Mouse (Mus musculus): ENCODE measurements around the gene Cltrn.

Cltrn gene

DNA sequence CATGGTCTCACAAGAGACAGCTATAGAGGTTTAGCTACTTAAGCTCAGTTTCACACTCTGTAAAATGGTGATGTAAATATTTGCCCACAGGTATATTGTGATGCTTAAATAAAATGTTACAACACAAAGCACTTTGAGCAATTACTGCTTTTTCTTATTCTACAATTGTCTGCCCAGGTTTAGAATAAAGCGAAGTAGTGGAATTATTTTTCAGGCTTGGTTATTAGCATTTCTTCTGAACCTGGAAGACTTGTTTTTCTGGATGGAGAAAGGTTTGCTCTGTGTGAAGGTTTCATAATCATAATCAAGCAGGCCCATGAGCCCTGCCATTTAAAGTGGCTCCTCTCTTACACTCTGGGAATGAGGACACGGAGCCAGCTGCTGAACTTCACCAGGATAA lies 50.4 kb downstream of the Cltrn start, which contains the start of gene Ace2:
Gene Ace2, plus strand, starts transcription at position 301 of the 400 bp plus-strand sequence.
- DNase-seq (ENCODE audit: extremely low read depth, low read depth): no peak

DNA sequence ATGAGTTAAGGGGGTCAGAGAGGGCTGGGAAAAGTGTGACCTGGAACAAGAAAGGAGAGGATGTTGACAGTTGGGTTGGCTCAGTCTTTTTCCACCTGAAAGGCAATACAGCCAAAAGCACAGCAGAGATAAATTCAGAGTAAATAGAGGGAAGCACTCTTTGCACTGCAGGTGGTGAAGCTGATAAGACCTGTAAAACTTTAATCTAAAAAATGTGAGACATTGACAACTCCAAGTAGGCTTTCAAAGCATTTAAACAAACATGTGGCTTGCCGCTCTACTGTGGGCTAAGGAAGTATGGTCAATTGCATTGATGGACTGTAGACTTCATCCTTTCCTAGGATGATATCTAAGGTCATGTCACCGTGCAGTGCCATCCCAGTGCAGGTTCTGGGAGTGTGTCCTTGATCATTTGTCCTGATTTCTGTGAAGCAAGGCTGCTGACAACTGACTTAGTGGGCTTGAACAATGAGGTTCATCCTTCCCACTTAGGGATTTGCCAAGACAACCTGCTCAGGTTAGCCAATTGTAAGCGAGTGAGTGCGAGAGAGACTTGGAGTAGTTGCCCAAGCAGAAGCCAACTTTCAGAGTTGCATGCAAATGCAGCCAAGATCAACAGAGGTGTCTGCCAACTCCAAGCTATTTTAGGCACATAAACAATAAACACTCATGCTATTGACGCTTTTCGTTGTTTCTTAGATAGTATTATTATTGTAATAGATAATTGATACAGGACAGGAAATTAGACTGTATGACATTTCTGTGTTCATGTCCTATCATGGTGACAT lies 57.0 kb downstream of the Cltrn start:
- peak; percentile 63 for DNase-seq (ENCODE audit: extremely low read depth, low read depth)

DNA sequence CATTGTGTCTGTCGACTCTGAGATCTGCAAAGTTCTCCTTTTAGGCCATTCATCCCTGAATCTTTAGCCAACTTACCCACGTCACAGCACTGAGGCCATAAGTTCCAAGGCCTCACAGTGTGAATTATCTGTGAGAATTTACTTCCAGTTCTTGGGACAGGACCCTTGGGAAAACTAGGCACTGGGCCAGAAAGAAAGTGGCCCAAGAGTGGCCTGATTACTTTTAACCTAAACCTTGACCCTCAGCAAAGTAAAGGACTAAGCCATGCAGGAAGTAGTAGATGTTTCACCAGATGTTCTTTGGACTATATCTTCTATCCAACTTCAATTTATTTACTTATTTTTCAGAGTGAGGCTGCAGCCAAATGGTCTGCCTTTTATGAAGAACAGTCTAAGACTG lies 64.1 kb downstream of the Cltrn start:
- no peak for DNase-seq (ENCODE audit: extremely low read depth, low read depth)

DNA sequence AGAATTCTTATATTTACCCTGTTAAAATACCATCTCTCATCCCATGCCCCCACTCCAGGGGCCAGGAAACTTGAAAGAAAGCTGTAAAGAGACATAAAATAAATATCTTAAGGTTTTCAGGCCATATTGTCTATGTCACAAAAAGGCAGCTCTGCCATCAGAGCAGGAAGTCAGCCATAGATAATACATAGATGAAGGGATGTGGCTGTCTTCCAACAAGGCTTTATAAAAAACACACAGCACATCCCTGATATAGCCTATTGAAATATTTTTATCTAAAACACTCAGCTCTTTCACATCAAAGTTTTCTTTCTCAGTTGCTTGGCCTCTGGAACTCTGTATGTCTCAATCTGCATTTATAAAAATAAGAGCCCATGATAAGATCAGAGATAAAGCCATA lies 65.0 kb downstream of the Cltrn start:
- no peak for DNase-seq (ENCODE audit: extremely low read depth, low read depth)

DNA sequence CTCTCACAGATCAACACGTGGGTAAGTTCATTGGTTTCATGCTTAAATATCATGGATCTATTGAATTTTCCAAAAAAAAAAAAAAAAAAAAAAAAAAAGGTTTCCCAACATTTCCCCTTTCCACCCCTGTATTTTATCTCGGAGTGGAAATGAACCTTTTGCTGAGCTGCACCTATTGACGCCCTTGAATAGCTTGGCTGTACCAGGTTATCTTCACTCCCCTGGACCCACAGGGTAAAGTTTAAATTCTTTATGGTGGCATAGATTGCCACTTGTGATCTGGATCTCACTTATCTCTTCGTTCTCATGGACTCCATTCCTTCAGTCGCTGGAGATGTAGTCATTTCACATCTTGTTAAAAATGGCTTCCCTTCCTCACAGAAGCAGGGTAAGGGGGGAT lies 66.0 kb downstream of the Cltrn start:
- no peak for DNase-seq (ENCODE audit: extremely low read depth, low read depth)

DNA sequence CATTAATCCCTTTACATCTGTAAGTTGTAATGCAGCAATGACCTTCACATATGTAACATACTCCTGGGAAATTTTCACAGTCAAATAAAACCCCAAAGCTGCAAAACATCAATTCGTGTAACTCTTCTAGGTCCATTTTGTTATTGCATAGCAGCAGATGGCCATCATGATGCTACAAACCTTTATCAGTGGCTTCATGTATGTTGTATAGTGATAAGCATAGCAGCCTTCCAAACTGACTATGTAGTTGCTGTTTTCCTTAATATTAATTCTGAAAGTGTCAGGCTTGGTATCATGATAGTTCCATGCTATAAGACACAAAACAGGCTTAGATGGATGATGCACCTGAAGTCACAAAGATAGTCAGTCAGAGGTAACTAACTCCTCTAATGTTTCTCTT lies 76.1 kb downstream of the Cltrn start:
- no peak for DNase-seq (ENCODE audit: extremely low read depth, low read depth)

All from MEL-GATA-1-ER (cell line).